Mouse (Mus musculus) G1E-ER4 (cell line): ENCODE data around the gene Gm2022. TPM values are rescaled to one million over a fixed set of nuclear protein-coding genes. Genes with fewer than 3 reads are reported as not detected.
"Not testable (repeated sequence)": the region's sequence is repeated elsewhere in the genome, so short reads cannot be mapped to it uniquely, and the experiment has no call there.

Experiments
- GATA1 ChIP-seq: IDR thresholded peaks from one replicate; pipeline ENCODE4 v1.8.0; 2012; ENCODE audit warnings: low read length, inconsistent platforms
- polyA plus RNA-seq: library from polyadenylated mRNA; stranded (reverse); fragments of >175 nt; gene quantifications from 2 replicates; pipeline ENCODE4 v1.2.3, GENCODE M21; 2012

The Gm2022 gene
- not detected in 2 replicates for polyA plus RNA-seq

GRCm38 (mm10) chr12:87895070-87895469 lies at the start of gene Gm2022:
TSS of gene Gm2022 (plus strand) at chr12:87895370.
- not testable (repeated sequence) for TF ChIP-seq GATA1

- TF ChIP-seq GATA1 = not testable (repeated sequence)
Measured at GRCm38 (mm10) chr12:87873772-87874171, 21.4 kb upstream of the Gm2022 start, which contains the start of gene Gm2016. TSS of gene Gm2016 (plus strand) at chr12:87874072.

- not testable (repeated sequence) for TF ChIP-seq GATA1
Measured at GRCm38 (mm10) chr12:87919721-87920120, 24.6 kb downstream of the Gm2022 start, which contains the start of gene Gm2035. TSS of gene Gm2035 (minus strand) at chr12:87919857.

Other genes with a start within 250 kb of the Gm2022 start
- gene Gm21319, start 119.6 kb upstream of the Gm2022 start, polyA plus RNA-seq = not detected in 2 replicates
- not detected in 2 replicates for gene Gm21936, start 99.9 kb upstream of the Gm2022 start, polyA plus RNA-seq
- not detected in 2 replicates for gene BB287469, start 78.8 kb upstream of the Gm2022 start, polyA plus RNA-seq
- gene Gm2001, start 53.0 kb upstream of the Gm2022 start, polyA plus RNA-seq = not detected in 2 replicates
- gene Gm2016, start 21.3 kb upstream of the Gm2022 start, polyA plus RNA-seq = not detected in 2 replicates
- gene Gm2035, start 24.5 kb downstream of the Gm2022 start, polyA plus RNA-seq = not detected in 2 replicates
- gene Gm2042, start 58.7 kb downstream of the Gm2022 start, polyA plus RNA-seq = not detected in 2 replicates
- not detected in 2 replicates for gene Gm2075, start 116.5 kb downstream of the Gm2022 start, polyA plus RNA-seq
- not detected in 2 replicates for gene Gm6803, start 123.4 kb downstream of the Gm2022 start, polyA plus RNA-seq
- not detected in 2 replicates for gene Gm2056, start 131.6 kb downstream of the Gm2022 start, polyA plus RNA-seq
- gene Gm16368, start 188.3 kb downstream of the Gm2022 start, polyA plus RNA-seq = not detected in 2 replicates